Mouse (Mus musculus) kidney, embryonic 14.5 days (tissue): ENCODE results near the gene Iqgap2. TPM values are rescaled to one million over a fixed set of nuclear protein-coding genes. Genes with fewer than 3 reads are reported as not detected.

Experiments
- ATAC-seq: fragments of 200-750 bp; cut with Nextera tagmentation; 2 replicates; pipeline ENCODE4 v1.8.0; 2017; ENCODE audit warnings: moderate number of reproducible peaks, mild to moderate bottlenecking, moderate TSS enrichment, moderate library complexity; ENCODE audit not compliant: low FRiP score, low TSS enrichment
- H3K27ac ChIP-seq: fragments of 300-500 bp; sonication (generic); 2 replicates; pipeline ENCODE4 v1.5.1; 2014; ENCODE audit warnings: low read depth, mild to moderate bottlenecking, low read length, moderate library complexity, mixed read lengths
- H3K27me3 ChIP-seq: fragments of 300-500 bp; sonication (generic); 2 replicates; pipeline ENCODE4 v1.6.1; 2014; ENCODE audit warnings: mild to moderate bottlenecking, low read length; ENCODE audit not compliant: control insufficient read depth, insufficient read depth
- H3K36me3 ChIP-seq: fragments of 300-500 bp; sonication (generic); 2 replicates; pipeline ENCODE4 v1.6.1; 2014; ENCODE audit warnings: low read length, mixed read lengths; ENCODE audit not compliant: control insufficient read depth, insufficient read depth
- H3K4me1 ChIP-seq: fragments of 300-500 bp; sonication (generic); 2 replicates; pipeline ENCODE4 v1.6.1; 2014; ENCODE audit warnings: low read length, mixed read lengths; ENCODE audit not compliant: control insufficient read depth, insufficient read depth
- H3K4me2 ChIP-seq: fragments of 300-500 bp; sonication (generic); replicated peaks from 2 replicates; pipeline ENCODE4 v1.6.1; 2014; ENCODE audit warnings: low read depth, mild to moderate bottlenecking, low read length
- H3K4me3 ChIP-seq: fragments of 300-500 bp; sonication (generic); 2 replicates; pipeline ENCODE4 v1.5.1; 2014; ENCODE audit warnings: mild to moderate bottlenecking, low read length
- H3K9ac ChIP-seq: fragments of 300-500 bp; sonication (generic); 2 replicates; pipeline ENCODE4 v1.6.1; 2014; ENCODE audit warnings: low read depth, mild to moderate bottlenecking, low read length, moderate library complexity
- H3K9me3 ChIP-seq: fragments of 300-500 bp; sonication (generic); 2 replicates; pipeline ENCODE4 v1.6.1; 2016; ENCODE audit warnings: low read length; ENCODE audit not compliant: control insufficient read depth
- WGBS: fragments of 180-500 bp; shearing (Covaris S2); extraction: QIAGEN DNeasy Blood & Tissue Kit; methylation state at CpG from one replicate; pipeline ENCODE4 v1.1.7; 2014; 5-methylcytosine and 5-hydroxymethylcytosine counted together
- polyA plus RNA-seq: library from polyadenylated mRNA; unstranded; fragments of >200 nt; fragmentation: Nextera tagmentation; extraction: Ambion mirVana; gene quantifications from 2 replicates; pipeline ENCODE4 v1.2.1, GENCODE M21; 2014

The Iqgap2 gene
- polyA plus RNA-seq, 1 experiment from 2014 or later = 11.2 TPM

DNA sequence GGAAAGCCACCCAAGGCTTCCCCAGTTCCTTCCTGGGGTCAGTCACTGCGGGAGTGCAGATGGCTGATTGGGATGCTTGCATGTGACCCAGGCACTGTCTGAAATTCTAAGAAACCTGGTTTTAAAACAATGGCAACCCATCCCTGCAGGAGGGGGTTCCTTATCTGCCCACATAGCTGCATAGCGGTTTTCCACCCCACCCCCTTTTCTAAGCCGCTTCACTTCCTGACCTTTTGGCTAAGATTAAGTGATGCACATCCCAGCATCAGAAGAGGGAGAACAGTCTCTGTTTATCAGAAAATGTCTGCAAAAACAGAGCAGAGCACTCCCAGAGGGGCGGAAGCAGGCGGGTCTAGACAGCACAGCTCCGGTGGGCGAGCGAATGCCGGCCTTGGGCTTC lies 234.6 kb downstream of the Iqgap2 start:
- Histone ChIP-seq H3K4me2 (no peak overlapping the region), H3K9me3 (no peaks in the 10 kb centered on the region), H3K4me1 (peaks cover 9% of the 10 kb centered on the region; the same call in 1 of the 2 replicates), H3K27ac (no peak overlapping the region), H3K9ac (no peak overlapping the region), H3K27me3 (no peaks in the 10 kb centered on the region), H3K4me3 (no peak overlapping the region), H3K36me3 (no peaks in the 10 kb centered on the region; the same call in 1 of the 2 replicates)
- no peak for ATAC-seq
- 60% methylated on average over 9 of the region's 9 CpGs for WGBS

DNA sequence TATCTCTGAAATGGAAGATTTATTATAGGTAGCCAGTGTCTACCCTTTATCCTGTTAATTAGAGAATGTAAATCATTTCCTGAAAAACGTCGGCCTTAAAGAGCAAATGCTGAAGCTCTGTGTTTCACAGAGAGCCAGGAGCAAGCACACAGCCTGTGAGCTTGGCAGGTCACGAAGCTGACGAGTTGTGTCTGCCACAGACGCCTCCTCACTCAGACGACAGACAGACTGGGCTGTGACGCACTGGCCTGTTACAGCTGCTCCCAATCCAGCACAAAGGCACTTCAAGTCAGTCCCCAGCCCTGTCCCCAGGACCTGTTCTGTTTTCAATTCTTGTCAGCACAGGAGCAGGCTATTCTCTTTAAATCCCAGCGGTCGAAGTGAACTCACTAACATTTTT lies 236.4 kb downstream of the Iqgap2 start:
- no peak overlapping the region; the same call in 1 of the 2 replicates for H3K27ac ChIP-seq
- H3K4me1 ChIP-seq = peaks cover 9% of the 10 kb centered on the region; the same call in 1 of the 2 replicates
- no peaks in the 10 kb centered on the region; the same call in 1 of the 2 replicates for H3K36me3 ChIP-seq
- no peak overlapping the region for H3K4me2 ChIP-seq
- H3K27me3 ChIP-seq = no peaks in the 10 kb centered on the region
- H3K9ac ChIP-seq = no peak overlapping the region
- WGBS = 14% methylated on average over 9 of the region's 9 CpGs
- peak; percentile 95 for ATAC-seq
- H3K4me3 ChIP-seq = no peak overlapping the region
- H3K9me3 ChIP-seq = no peaks in the 10 kb centered on the region

GRCm38 (mm10) chr13:95653696-95654095 lies 238.0 kb downstream of the Iqgap2 start:
- Histone ChIP-seq H3K36me3 (no peaks in the 10 kb centered on the region), H3K27ac (no peak overlapping the region), H3K9me3 (no peaks in the 10 kb centered on the region), H3K9ac (no peak overlapping the region), H3K4me3 (no peak overlapping the region), H3K27me3 (no peaks in the 10 kb centered on the region), H3K4me2 (no peak overlapping the region), H3K4me1 (peaks cover 9% of the 10 kb centered on the region; the same call in 1 of the 2 replicates)
- ATAC-seq = no peak
- 68% methylated on average over 4 of the region's 4 CpGs for WGBS

- H3K36me3 ChIP-seq = no peaks in the 10 kb centered on the region
- H3K4me3 ChIP-seq = no peak overlapping the region
- H3K27ac ChIP-seq = no peak overlapping the region
- peaks cover 17% of the 10 kb centered on the region; the same call in 1 of the 2 replicates for H3K4me1 ChIP-seq
- no peak overlapping the region for H3K4me2 ChIP-seq
- H3K27me3 ChIP-seq = no peaks in the 10 kb centered on the region
- H3K9ac ChIP-seq = no peak overlapping the region
- no peaks in the 10 kb centered on the region for H3K9me3 ChIP-seq
- ATAC-seq = no peak
- WGBS = 62% methylated on average over 7 of the region's 7 CpGs
Measured at GRCm38 (mm10) chr13:95651870-95652668, 239.7 kb downstream of the Iqgap2 start.

DNA sequence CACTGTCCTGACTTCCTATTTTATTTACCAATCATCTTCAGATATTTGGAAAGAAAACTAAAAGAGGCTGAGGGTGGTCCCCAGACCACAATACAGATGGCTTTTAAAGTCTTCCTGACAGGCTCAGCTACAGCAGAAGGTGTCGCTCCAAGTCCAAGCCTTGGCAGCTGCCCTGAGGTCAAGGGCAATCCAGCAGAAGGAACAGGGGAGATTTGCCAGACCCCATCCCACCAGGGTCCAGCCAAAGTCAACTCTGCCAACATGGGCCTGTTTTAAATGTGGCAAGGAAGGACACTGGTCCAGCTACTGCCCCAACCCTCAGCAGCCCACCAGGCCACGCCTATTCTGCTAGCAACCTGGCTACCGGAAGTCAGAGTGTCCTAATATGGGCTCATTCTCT lies 241.8 kb downstream of the Iqgap2 start:
- H3K4me2 ChIP-seq = no peak overlapping the region
- H3K4me3 ChIP-seq = no peak overlapping the region
- no peak overlapping the region for H3K9ac ChIP-seq
- peaks cover 19% of the 10 kb centered on the region; the same call in 1 of the 2 replicates for H3K4me1 ChIP-seq
- ATAC-seq = no peak
- no peak overlapping the region for H3K27ac ChIP-seq
- 89% methylated on average over 3 of the region's 3 CpGs for WGBS
- H3K27me3 ChIP-seq = no peaks in the 10 kb centered on the region
- H3K9me3 ChIP-seq = no peaks in the 10 kb centered on the region
- H3K36me3 ChIP-seq = no peaks in the 10 kb centered on the region

DNA sequence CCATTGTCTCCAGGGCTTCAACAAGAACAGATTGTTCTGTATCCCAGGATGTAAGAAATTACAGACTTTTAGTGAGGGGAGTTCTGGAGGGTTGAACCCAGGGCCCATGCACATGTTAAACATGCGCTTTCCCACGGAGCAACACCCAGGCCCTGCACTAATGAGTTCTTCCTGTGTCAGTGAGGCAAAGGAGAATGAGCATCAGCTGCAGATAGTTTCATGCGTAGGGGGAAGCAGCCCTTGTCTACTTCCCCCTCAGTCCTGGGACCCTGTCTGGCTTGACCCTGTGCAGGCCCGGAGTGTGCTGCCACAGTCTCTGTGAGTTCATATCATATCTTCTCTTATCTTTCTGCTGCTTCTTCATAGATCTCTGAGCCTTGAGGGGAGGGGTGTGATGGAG lies 244.5 kb downstream of the Iqgap2 start:
- 21% methylated on average over 4 of the region's 4 CpGs for WGBS
- peak overlapping the region; percentile 82 for H3K27ac ChIP-seq
- no peaks in the 10 kb centered on the region for H3K27me3 ChIP-seq
- no peaks in the 10 kb centered on the region for H3K9me3 ChIP-seq
- H3K9ac ChIP-seq = no peak overlapping the region
- H3K4me2 ChIP-seq = no peak overlapping the region
- H3K36me3 ChIP-seq = no peaks in the 10 kb centered on the region
- no peak overlapping the region for H3K4me3 ChIP-seq
- peak; percentile 44 for ATAC-seq
- peaks cover 17% of the 10 kb centered on the region for H3K4me1 ChIP-seq

- Histone ChIP-seq H3K9ac (no peak overlapping the region), H3K27me3 (no peaks in the 10 kb centered on the region), H3K36me3 (no peaks in the 10 kb centered on the region), H3K4me2 (no peak overlapping the region), H3K27ac (peak overlapping the region; percentile 32), H3K4me1 (peaks cover 20% of the 10 kb centered on the region), H3K4me3 (no peak overlapping the region), H3K9me3 (no peaks in the 10 kb centered on the region)
- 11% methylated on average over 9 of the region's 9 CpGs for WGBS
- ATAC-seq = peak; percentile 90
Measured at GRCm38 (mm10) chr13:95646687-95647111, 245.0 kb downstream of the Iqgap2 start.

- no peaks in the 10 kb centered on the region for H3K9me3 ChIP-seq
- H3K9ac ChIP-seq = no peak overlapping the region
- peaks cover 40% of the 10 kb centered on the region for H3K4me1 ChIP-seq
- ATAC-seq = no peak
- no peaks in the 10 kb centered on the region for H3K36me3 ChIP-seq
- H3K4me3 ChIP-seq = no peak overlapping the region
- 77% methylated on average over 7 of the region's 7 CpGs for WGBS
- H3K27me3 ChIP-seq = no peaks in the 10 kb centered on the region
- H3K27ac ChIP-seq = no peak overlapping the region
- H3K4me2 ChIP-seq = no peak overlapping the region
Measured at GRCm38 (mm10) chr13:95643740-95644139, 248.0 kb downstream of the Iqgap2 start.
